Mouse (Mus musculus) CD4-positive, CD25-positive, alpha-beta regulatory T cell, adult 2 months (primary cell): Measurements from ENCODE around the gene Col1a1.

Source experiments
- DNase-seq: peaks from one replicate; pipeline ENCODE4 v3.0.0-alpha.2; 2012; ENCODE audit warnings: low read depth, low spot score

Gene Col1a1

DNA sequence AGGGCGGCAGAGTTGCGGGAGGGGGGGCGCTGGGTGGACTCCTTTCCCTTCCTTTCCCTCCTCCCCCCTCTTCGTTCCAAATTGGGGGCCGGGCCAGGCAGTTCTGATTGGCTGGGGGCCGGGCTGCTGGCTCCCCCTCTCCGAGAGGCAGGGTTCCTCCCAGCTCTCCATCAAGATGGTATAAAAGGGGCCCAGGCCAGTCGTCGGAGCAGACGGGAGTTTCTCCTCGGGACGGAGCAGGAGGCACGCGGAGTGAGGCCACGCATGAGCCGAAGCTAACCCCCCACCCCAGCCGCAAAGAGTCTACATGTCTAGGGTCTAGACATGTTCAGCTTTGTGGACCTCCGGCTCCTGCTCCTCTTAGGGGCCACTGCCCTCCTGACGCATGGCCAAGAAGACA lies at the start of gene Col1a1:
TSS of gene Col1a1 (plus strand) at position 180 of the 400 bp plus-strand sequence.
- DNase-seq = no peak

DNA sequence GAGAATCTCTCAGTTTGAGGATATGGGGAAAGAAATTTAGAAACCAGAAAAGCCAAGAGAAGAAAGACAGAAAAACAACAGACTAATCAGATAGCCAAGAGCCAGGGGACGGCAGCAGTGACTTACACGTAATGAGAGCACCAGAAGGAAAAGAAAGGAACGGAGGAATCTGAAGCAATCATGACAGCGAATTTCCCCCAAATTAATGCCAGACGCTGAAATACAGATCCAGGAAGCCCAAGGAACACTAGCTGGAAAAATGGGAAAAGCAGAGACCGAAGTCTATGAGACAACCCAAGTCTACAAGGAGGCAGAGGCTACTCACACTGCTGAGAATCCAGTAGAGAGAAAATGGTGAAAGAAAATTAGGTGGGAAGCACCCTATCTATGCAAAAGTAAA lies 44.9 kb upstream of the Col1a1 start:
- no peak for DNase-seq

DNA sequence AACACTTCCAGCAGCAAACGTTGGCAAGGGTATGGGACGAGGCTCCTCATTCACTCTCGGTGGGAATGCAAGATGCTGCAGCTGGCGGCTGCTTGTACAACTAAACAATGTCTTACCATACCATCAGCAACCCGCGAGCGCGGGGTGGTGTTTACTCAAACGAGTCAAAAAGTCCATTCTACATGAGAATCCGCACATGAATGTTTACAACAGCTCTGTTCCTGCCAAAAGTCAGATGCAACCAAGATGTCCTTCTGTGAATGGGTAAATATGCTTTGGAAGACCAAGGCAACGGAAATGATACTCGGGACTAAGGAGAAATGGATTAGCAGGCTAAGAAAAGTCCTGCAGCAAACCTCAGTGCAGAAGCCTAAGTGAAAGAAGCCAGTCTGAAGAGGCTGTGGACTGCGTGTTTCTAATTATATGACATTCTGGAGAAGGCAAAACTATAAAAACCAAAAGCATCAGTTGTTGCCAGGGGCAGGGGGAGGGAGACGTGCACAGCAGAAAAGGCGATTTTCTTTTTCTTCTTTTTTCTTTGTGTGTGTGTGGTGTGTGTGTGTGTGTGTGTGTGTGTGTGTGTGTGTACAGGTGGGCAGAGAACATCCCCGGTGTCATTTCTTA lies 39.2 kb upstream of the Col1a1 start:
- no peak for DNase-seq

DNA sequence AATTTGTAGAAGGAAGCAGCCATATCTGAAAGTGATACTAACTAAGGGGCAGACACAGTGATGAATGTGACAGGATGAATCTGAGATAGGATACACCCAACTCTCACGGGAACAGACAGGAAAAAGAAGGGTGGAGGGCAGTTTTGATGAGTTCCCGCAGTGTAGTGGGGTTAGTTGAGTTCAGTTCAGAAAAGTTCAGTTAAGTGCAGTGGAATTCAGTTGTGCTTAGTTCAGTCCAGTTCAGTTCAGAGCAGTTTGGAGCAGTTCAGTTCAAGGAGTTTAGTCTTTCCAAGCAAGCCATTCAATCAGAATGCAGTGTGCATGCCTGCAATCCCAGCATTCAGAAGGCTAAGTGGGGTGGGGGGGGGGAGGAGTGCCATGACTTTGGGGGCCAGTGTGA lies 34.8 kb upstream of the Col1a1 start:
- DNase-seq = no peak

DNA sequence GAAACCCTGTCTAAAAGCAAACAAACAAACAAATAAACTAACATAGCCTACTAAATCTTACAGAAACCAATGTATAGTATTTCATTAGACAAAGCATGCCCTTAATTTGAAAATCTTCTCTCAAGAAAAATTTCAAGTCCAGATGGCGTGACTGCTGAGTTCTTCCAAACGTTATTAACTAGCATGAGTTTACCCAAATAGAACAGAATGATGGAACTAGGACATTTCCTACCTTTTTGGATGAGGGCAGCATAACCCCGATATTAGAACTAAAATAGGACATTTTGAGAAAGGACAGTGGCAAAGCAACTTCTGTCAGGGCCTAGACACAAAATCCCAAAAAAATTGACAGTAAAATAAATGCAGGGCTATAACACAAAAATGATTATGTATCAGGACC lies 31.7 kb upstream of the Col1a1 start:
- no peak for DNase-seq

DNA sequence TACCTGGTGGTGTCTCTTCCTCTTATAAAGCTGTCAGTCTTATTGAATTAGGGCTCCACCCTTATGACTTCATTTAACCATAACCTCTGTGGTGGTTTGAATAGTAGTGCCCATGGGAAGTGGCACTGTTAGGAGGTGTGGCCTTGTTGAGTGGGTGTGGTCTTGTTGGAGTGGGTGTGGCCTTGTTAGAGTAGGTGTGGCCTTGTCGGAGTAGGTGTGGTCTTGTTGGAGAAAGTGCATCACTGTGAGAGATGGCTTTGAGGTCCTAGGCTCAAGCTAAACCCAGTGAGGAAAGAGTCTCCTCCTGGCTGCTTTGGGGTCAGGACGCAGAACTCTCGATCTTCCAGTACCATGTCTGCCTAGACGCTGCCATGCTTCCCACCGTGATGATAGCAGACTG lies 25.1 kb upstream of the Col1a1 start:
- DNase-seq = no peak

DNA sequence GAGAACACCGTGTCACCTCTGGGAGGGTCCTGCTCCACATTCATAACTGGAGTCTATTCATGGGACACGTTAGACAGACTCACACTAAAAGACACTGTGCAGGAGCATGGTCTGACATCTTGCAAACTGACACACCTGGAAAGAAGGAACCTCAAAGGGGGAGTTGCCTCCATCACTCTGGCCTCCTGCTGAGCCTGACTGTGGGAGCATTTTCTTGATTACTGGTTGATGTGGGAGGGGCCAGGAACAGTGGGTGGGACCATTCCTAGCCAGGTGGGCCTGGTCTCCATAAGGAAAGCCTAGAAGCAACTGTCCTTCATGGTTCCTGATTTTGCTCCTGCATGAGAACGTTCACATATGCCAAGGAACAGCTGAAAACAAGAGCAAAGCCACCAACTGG lies 23.5 kb upstream of the Col1a1 start:
- no peak for DNase-seq

DNA sequence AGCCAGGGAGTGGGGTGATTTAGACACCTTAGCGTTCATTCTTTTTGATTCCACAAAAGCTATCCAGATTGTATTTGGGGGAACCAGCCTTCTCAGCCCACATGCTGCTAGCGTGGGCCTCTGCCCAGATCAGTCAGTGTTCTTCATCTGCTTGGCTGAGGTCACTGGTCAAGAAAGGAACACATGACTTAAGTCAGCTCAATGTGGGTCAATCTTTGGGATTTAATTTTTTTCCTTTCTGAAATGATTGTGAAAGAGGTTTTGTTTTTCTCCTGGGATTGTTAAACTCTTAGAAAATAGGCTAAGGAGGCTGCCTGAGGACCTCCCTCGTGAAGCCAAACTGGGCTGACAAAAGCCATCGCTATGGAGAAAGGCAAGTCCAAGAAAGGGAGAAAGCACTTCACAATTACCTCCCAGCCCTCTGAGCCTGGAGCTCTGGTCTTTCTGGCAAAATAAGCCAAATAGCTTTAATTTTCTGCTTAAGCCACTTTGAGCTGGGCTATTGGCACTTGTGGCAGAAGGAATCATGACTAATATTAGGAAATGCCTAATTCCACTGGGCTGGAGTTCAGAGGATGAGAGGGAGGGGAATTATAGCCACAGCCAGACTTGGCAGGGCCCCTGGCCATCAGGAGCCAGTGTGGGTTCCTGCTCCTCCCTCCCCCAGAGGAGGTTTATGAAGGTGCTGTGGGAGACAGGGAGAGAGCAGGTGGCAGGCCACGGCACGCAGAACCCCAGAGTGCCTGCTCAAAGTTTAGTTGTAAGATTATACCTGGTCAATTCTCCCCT lies 22.5 kb upstream of the Col1a1 start:
- no peak for DNase-seq

DNA sequence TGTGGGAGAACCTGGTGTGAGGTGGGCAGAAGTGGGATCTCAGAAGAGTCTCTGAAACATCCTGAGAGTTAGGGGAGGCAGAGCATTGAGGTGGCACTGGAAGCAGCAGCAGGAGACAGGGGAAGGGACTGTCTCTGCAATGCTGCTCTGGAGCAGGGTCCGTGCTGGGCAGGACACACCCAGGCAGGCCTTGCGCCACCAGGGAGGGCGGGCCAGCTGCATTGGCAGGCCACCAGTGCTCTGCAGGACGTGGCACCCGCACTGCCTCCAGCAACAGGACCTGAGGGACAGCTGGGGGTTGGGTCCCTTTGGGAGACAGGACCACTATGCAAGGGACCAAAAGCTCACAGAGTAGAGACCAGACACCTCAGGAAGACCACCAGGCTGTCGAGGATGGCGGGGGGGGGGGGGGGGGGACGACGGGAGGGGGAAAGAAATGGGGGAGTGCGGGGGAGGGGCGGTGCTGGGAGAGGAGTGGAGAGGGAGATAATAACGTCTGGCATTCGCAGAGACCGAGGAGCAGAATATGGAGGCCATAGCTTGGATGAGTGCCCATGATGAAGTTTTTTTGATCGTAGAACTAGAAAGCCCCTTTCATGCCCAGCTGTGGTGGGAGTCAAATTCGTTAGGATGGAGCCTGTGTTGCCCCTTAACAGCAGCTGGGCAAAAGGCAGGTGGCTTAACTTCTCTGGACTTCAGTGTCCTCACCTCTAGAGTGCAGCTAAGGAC lies 20.2 kb upstream of the Col1a1 start:
- DNase-seq = no peak

DNA sequence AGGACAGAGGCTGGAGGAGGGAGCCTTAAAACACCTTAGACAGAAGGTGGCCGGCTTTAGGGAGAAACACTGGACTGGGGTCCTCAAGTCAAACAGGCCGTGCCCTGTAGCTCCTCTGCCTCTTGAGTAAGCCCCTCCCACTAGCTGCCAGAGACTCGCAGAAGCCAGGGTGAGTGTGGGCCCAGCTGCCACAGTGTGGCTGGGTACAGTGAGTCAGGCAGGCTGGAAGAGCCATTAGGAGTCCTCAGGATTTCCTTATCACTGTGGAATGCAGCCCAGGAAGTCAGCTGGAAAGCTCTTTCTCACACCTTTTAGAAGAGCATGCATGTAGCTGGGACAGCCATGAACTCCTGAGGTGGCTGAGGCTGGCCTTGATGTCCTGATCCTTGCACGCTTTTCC lies 19.5 kb upstream of the Col1a1 start:
- no peak for DNase-seq

DNA sequence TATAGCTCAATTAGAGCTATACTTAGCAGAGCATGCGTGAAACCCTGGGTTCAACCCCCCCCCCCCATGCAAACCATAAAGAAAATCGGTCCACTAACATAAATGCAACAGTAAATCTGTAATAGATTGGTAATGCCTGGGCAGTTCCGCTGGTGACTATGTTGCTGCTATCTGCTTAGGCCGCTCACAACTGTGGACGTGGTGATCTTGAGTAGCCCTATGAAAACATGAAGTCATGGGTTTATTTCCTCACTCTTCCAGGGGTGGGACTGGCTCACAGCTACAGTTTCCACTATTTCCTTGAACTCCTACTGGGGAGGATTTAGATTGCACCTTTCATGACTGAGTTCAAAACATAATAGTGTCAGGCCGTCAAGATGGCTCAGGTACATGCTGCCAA lies 18.3 kb upstream of the Col1a1 start:
- DNase-seq = no peak

DNA sequence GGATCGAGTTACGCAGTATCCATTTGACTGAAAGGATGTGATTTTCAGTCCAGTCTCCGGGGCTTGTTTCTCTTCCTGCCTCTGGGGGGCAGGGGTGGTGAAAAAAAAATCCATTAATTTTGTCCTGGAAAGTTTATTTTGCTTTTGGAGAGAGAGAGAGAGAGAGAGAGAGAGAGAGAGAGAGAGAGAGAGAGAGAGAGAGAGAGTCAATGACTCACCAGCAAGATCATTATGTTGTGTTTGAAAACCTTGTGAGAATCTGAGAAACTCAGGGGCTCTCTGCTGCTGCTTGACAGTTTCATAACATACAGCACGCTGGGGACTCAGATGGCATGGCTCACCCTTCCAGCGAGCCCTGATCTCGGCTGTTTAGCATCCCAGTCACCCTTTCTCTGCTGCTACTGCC lies 15.0 kb upstream of the Col1a1 start:
- DNase-seq = no peak

DNA sequence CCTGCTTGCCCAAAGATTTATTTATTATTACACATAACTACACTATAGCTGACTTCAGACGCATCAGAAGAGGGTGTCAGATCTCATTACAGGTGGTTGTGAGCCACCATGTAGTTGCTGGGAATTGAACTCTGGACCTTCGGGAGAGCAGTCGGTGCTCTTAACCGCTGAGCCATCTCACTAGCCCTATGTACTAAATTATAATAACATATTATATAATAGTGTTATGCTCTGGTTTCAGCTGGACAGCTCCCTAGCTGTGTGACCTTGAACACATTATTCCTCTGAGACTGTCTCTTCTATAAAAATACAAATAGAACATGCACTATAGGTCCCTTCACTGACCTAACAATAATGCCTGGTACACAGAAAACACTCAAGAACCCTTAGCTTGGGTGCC lies 11.0 kb upstream of the Col1a1 start:
- DNase-seq = no peak

DNA sequence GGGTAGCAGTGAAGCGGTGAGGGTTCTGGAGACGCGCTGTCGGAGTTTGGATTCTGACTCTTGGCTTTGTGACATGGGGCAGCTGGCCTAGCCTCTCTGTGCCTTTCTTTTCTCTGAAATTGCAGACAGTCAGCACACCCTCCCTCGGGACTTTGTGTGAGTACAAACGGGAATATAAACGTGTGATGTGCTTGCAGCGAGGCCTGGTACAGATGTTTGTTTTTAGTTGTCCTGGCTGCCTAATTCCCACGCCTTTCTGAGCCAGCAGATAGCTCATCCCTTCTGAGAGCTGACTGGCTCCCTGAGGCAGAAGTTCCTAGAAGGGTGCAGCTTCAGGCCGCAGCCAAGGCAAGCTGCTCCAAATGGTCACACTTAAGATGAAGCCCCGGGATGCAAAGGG lies 9.6 kb upstream of the Col1a1 start:
- DNase-seq = no peak

DNA sequence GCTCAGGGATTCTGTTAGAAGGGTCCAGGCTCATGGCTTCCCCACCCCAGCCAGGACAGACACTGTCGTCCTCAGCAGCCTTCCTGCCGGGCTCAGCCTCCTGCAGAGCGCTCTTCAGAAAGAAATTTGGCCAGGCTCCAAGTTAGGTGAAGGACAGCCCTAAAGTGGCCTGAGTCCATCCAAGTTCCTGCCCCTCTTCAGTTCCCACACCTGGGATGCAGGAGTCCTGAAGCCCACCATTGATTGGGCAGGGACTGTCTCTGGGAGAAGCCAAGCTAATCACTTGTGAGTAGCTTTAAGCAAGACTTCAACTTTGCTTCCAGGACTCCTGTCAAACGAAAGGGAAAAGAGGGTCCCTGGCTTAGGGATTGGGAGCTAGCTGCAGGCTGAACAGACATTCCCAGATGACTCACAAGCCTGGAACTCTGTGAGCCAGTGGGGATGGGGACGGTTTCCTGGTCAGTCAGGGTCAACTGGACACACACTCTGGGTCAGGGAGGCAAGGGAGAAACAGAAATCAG lies 8.2 kb upstream of the Col1a1 start:
- no peak for DNase-seq

DNA sequence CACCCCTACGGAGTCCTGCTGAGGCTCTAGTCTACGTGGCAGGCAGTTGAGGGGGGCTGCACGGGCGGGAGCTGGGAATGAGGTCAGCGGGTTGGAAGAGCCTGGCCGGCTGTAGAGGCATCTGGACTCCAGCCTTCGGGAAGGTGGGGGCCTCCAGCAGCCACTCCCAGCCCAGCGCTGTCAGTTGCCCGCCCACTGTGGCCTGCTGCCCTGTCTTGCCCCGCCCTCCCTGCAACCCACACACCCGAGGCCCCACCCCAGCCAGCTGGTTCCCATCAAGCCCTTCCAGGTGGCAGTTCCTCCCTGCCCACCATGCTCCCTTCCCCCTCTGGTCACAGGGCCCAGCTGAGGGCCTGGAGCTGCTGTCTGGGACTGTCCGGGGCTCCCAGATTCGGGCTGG lies 7.2 kb upstream of the Col1a1 start:
- DNase-seq = no peak

DNA sequence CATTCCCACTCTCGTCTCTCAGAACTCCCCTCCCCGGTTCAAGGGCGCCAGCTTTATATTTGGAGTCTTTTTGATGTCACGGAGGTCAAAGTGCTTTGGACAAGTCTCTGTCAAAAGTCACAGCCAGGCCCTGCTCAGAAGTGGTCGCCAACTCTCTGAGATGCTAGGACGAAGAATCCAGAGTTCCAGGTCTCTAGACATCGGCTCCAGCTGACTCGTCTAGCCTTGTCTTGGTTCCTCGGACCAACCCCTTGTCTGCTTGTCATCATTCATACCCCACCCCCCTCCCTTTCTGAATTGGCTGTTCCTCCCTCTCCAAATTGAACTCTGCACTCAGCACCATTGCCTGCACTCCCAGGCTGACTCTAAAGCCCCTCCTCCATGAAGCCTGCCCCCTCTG lies 6.4 kb upstream of the Col1a1 start:
- no peak for DNase-seq

DNA sequence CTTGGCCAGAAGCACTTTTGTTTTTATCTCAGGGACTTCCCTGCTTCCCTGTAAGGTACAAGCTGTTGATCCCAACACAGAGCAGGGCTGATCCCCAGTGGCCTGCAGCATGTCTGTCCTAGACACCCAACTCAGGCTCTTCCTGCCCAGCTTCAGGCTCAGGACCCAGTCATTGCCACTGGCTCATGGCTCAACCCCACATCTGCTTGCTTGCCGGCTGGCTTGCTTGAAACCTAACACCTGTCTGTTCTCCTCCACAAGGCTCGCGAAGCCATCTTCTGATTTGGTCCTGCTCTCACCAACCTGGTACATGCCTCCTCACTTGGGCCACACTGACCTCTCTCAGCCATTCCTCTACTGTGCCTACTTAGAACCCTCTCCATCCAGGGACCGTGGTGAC lies 5.9 kb upstream of the Col1a1 start:
- DNase-seq = no peak

DNA sequence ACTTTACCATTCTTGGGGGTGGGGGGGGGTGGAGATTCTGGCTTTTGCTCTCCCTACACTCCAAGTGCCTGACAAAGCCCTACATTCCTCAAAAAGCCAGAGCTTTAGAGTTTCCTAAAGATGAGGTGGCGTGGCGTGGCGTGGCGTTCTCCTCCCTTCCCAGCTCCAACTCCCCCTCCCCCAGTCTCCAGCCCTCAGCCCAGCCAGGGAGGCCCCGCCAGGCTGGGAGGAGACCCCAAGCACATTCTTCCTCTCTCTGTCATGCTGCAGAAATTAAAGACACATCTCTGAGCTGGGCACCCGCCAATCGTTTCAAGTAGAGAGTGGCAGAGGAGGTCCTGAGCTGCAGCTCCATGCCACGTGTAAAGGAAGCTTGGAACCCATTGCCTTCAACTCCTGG lies 2.4 kb upstream of the Col1a1 start:
- no peak for DNase-seq

DNA sequence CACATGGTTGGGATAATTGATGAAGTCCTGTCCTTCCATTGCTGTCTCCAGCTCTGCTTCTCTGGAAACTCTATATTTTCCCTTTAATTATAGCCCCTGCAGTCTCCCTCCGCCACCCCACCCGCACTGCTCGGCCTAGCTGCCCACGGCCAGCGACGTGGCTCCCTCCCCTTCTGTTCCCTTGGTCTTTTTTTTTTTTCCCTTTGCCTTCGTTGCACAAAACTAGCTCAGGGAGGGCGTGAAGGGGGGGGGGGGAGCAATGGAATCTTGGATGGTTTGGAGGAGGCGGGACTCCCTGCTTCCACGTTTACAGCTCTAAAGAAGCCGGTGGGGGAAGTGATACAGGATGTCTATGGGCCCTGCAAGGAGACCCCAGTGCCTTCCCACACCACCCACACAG lies 1.5 kb upstream of the Col1a1 start:
- no peak for DNase-seq

DNA sequence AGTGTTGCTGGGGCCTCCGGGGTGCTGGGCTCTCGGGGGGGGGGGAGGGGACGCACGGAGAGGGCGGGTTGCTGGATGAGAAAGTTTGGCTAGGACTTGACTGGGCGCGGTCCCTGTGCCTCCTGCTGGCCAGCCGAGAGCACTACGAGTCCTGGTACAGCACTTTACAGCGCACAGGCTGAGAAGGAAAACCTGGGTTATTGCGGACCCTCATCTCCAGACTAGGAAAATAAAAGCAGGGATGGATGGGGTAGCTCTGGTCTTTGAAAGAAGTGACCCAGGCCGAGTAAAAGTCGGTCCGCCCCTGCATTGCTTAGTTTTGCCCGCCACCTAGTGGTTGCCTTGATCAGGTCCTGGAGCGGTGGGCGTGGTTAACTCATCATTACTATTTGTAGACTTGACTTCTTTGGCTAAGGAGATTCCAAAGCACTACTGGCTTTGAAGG lies 849 bp downstream of the Col1a1 start:
- peak; percentile 90 for DNase-seq

DNA sequence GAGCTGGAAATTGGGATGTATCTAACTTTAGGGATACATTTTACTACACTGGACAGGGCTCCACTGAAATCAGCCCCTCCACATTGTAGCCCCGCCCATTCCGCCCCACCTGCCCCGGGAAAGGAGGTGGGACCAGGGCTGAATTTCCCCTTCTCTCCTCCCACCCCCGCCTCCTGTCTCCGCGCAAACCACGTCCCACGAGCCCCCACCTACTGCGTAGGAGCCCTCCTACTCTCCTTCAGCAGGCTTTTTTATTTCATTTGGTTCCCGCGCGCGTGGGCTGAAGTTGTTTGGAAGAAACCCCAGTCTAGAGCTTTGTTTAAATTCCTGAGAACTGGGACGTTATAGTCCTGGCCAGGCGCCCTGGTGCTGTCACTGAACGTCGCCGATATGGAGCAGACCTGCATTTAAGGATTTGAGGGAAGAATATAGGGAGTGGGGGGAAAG lies 1.3 kb downstream of the Col1a1 start:
- DNase-seq = no peak

DNA sequence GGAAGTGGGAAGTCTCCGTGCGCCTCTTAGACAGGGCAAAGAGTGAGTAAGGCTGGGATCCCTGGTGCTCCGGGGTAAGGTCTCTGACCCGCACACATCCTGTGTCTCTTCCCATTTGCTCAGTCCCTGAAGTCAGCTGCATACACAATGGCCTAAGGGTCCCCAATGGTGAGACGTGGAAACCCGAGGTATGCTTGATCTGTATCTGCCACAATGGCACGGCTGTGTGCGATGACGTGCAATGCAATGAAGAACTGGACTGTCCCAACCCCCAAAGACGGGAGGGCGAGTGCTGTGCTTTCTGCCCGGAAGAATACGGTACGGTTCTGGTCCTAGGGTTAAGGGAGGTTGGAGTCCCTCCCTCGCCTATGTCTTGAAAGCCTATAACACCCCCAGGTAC lies 1.8 kb downstream of the Col1a1 start:
- peak; percentile 36 for DNase-seq
